Mouse (Mus musculus) adrenal gland, postnatal 10 days (tissue): ENCODE results near the gene Dph3. TPM values are rescaled to one million over a fixed set of nuclear protein-coding genes. Genes with fewer than 3 reads are reported as not detected.
"Not testable (repeated sequence)": the region's sequence is repeated elsewhere in the genome, so short reads cannot be mapped to it uniquely, and the experiment has no call there.

Experiments
- DNase-seq: peaks from one replicate; pipeline ENCODE4 v3.0.0; 2021; ENCODE audit warnings: mixed read lengths
- long read RNA-seq, 2 experiments: library from polyadenylated mRNA; stranded (forward); transcript quantifications; one replicate each; pipeline ENCODE4 v2.0.0; 2021
- total RNA-seq, 2 experiments: library from RNA; stranded (reverse); gene quantifications; 2 replicates each; pipeline ENCODE4 v1.2.3; 2021

The Dph3 gene
- 10 to 100 TPM; 63.0 to 64.2 TPM for total RNA-seq
- long read RNA-seq, experiment 1, transcript Dph3-202 (3 exons, 2,953 nt): major isoform, 53 of 76 reads
- long read RNA-seq, experiment 1, transcript Dph3-205 (2 exons, 809 nt): minor isoform, 10 of 76 reads
- long read RNA-seq, experiment 1, partial matches to known transcripts: 0 of 76 reads
- long read RNA-seq, experiment 1, other reads (novel, unspliced or antisense): 7 of 76 reads
- long read RNA-seq, experiment 2, transcript Dph3-202 (3 exons, 2,953 nt): major isoform, 33 of 46 reads
- long read RNA-seq, experiment 2, partial matches to known transcripts: 0 of 46 reads
- long read RNA-seq, experiment 2, other reads (novel, unspliced or antisense): 3 of 46 reads

- peak; percentile 99 for DNase-seq
These were observed at the start of gene Dph3 for GRCm38 (mm10) chr14:32085486-32086201. Gene Dph3, minus strand, starts transcription at chr14:32085729.

GRCm38 (mm10) chr14:32134293-32134692 is 48.8 kb upstream of the Dph3 start:
- no peak for DNase-seq

- DNase-seq: no peak
These were observed 46.3 kb upstream of the Dph3 start for GRCm38 (mm10) chr14:32131836-32132235.

- no peak for DNase-seq
These were observed 42.9 kb upstream of the Dph3 start for GRCm38 (mm10) chr14:32128409-32128808.

GRCm38 (mm10) chr14:32125256-32125655 is 39.7 kb upstream of the Dph3 start:
- not testable (repeated sequence) for DNase-seq

- no peak for DNase-seq
These were observed 38.7 kb upstream of the Dph3 start for GRCm38 (mm10) chr14:32124261-32124660.

- peak; percentile 52 for DNase-seq
These were observed 36.4 kb upstream of the Dph3 start for GRCm38 (mm10) chr14:32121920-32122315.

- no peak for DNase-seq
These were observed 35.7 kb upstream of the Dph3 start for GRCm38 (mm10) chr14:32120940-32121919.

- not testable (repeated sequence) for DNase-seq
These were observed 26.6 kb upstream of the Dph3 start for GRCm38 (mm10) chr14:32112124-32112523.

- no peak for DNase-seq
These were observed 21.4 kb upstream of the Dph3 start for GRCm38 (mm10) chr14:32106911-32107310.

GRCm38 (mm10) chr14:32105663-32106062 is 20.1 kb upstream of the Dph3 start:
- DNase-seq: no peak

- no peak for DNase-seq
These were observed 18.0 kb upstream of the Dph3 start for GRCm38 (mm10) chr14:32103556-32103955.

- DNase-seq: no peak
These were observed 13.4 kb upstream of the Dph3 start for GRCm38 (mm10) chr14:32098951-32099350.

GRCm38 (mm10) chr14:32097691-32098090 is 12.2 kb upstream of the Dph3 start:
- no peak for DNase-seq

GRCm38 (mm10) chr14:32096740-32097139 is 11.2 kb upstream of the Dph3 start:
- DNase-seq: no peak

- no peak for DNase-seq
These were observed 10.1 kb upstream of the Dph3 start for GRCm38 (mm10) chr14:32095646-32096045.

GRCm38 (mm10) chr14:32093500-32094117 is 8.1 kb upstream of the Dph3 start:
- DNase-seq: no peak

GRCm38 (mm10) chr14:32093018-32093417 is 7.5 kb upstream of the Dph3 start:
- DNase-seq: no peak

GRCm38 (mm10) chr14:32091704-32092103 is 6.2 kb upstream of the Dph3 start:
- DNase-seq: no peak

GRCm38 (mm10) chr14:32091124-32091523 is 5.6 kb upstream of the Dph3 start:
- no peak for DNase-seq

- not testable (repeated sequence) for DNase-seq
These were observed 2.2 kb upstream of the Dph3 start for GRCm38 (mm10) chr14:32087584-32088248.
